Mouse (Mus musculus) midbrain, embryonic 11.5 days (tissue): ENCODE data around the gene Btbd11. TPM values are rescaled to one million over a fixed set of nuclear protein-coding genes. Genes with fewer than 3 reads are reported as not detected.

Source experiments
- ATAC-seq: fragments of 200-750 bp; cut with Nextera tagmentation; 2 replicates; pipeline ENCODE4 v1.8.0; 2017; ENCODE audit warnings: moderate TSS enrichment, moderate library complexity; ENCODE audit not compliant: low FRiP score
- DNase-seq: peaks from one replicate; pipeline ENCODE4 v3.0.0; 2015; ENCODE audit warnings: low spot score; ENCODE audit errors: missing footprints
- H3K27ac ChIP-seq: fragments of 300-500 bp; sonication (generic); 2 replicates; pipeline ENCODE4 v1.5.1; 2014; ENCODE audit warnings: low read depth, low read length
- H3K27me3 ChIP-seq: fragments of 300-500 bp; sonication (generic); 2 replicates; pipeline ENCODE4 v1.6.1; 2014; ENCODE audit warnings: mild to moderate bottlenecking, low read length, moderate library complexity, mixed read lengths; ENCODE audit not compliant: control insufficient read depth, insufficient read depth
- H3K36me3 ChIP-seq: fragments of 300-500 bp; sonication (generic); 2 replicates; pipeline ENCODE4 v1.6.1; 2014; ENCODE audit warnings: mild to moderate bottlenecking, low read length, moderate library complexity, mixed read lengths; ENCODE audit not compliant: control insufficient read depth, insufficient read depth
- H3K4me1 ChIP-seq: fragments of 300-500 bp; sonication (generic); 2 replicates; pipeline ENCODE4 v1.6.1; 2014; ENCODE audit warnings: low read length; ENCODE audit not compliant: control insufficient read depth, insufficient read depth
- H3K4me2 ChIP-seq: fragments of 300-500 bp; sonication (generic); 2 replicates; pipeline ENCODE4 v1.6.1; 2014; ENCODE audit warnings: mild to moderate bottlenecking, moderate library complexity
- H3K4me3 ChIP-seq: fragments of 300-500 bp; sonication (generic); 2 replicates; pipeline ENCODE4 v1.5.1; 2014; ENCODE audit warnings: low read depth, low read length
- H3K9ac ChIP-seq: fragments of 300-500 bp; sonication (generic); 2 replicates; pipeline ENCODE4 v1.6.1; 2014; ENCODE audit warnings: low read length
- H3K9me3 ChIP-seq: fragments of 300-500 bp; sonication (generic); 2 replicates; pipeline ENCODE4 v1.6.1; 2016; ENCODE audit warnings: low read length; ENCODE audit not compliant: control insufficient read depth
- WGBS: fragments of 180-500 bp; shearing (Covaris S2); extraction: QIAGEN DNeasy Blood & Tissue Kit; methylation state at CpG from one replicate; pipeline ENCODE4 v1.1.7; 2014; 5-methylcytosine and 5-hydroxymethylcytosine counted together
- polyA plus RNA-seq: library from polyadenylated mRNA; unstranded; fragments of >200 nt; fragmentation: Nextera tagmentation; extraction: Ambion mirVana; gene quantifications from 2 replicates; pipeline ENCODE4 v1.2.1, GENCODE M21; 2014

Gene Btbd11
- polyA plus RNA-seq, 1 experiment from 2014 or later = 8.2 TPM

- Histone ChIP-seq H3K36me3 (no peaks in the 10 kb centered on the region), H3K27ac (no peak overlapping the region), H3K4me2 (peak overlapping the region; percentile 58; the same call in 1 of the 2 replicates), H3K9ac (no peak overlapping the region), H3K27me3 (no peaks in the 10 kb centered on the region), H3K4me1 (no peaks in the 10 kb centered on the region), H3K9me3 (no peaks in the 10 kb centered on the region), H3K4me3 (peak overlapping the region; percentile 32; the same call in 1 of the 2 replicates)
- DNase-seq = no peak
- 59% methylated on average over 4 of the region's 4 CpGs for WGBS
- ATAC-seq = no peak
These were observed 238.6 kb downstream of the Btbd11 start for GRCm38 (mm10) chr10:85625170-85625686.

- Histone ChIP-seq H3K9ac (no peak overlapping the region), H3K27me3 (no peaks in the 10 kb centered on the region), H3K36me3 (no peaks in the 10 kb centered on the region), H3K27ac (no peak overlapping the region), H3K4me3 (no peak overlapping the region), H3K9me3 (no peaks in the 10 kb centered on the region), H3K4me2 (no peak overlapping the region), H3K4me1 (no peaks in the 10 kb centered on the region)
- ATAC-seq (no peak), DNase-seq (no peak)
- whole genome bisulfite sequencing = 88% methylated on average over 10 of the region's 10 CpGs
These were observed 245.4 kb downstream of the Btbd11 start for GRCm38 (mm10) chr10:85632030-85632429.

GRCm38 (mm10) chr10:85633577-85633976, 247.0 kb downstream of the Btbd11 start:
- Histone ChIP-seq H3K4me1 (no peaks in the 10 kb centered on the region), H3K4me3 (no peak overlapping the region), H3K27ac (no peak overlapping the region), H3K9ac (no peak overlapping the region), H3K27me3 (no peaks in the 10 kb centered on the region), H3K36me3 (no peaks in the 10 kb centered on the region), H3K9me3 (no peaks in the 10 kb centered on the region), H3K4me2 (no peak overlapping the region)
- WGBS = 93% methylated on average over 9 of the region's 10 CpGs
- DNase-seq (no peak), ATAC-seq (no peak)

- no peak for ATAC-seq
- Histone ChIP-seq H3K9me3 (no peaks in the 10 kb centered on the region), H3K4me1 (no peaks in the 10 kb centered on the region), H3K9ac (no peak overlapping the region), H3K36me3 (no peaks in the 10 kb centered on the region), H3K27me3 (no peaks in the 10 kb centered on the region), H3K4me3 (no peak overlapping the region), H3K4me2 (no peak overlapping the region), H3K27ac (no peak overlapping the region)
- 70% methylated on average over 7 of the region's 7 CpGs for WGBS
- DNase-seq = no peak
These were observed 251.0 kb downstream of the Btbd11 start for GRCm38 (mm10) chr10:85637580-85637979.

- Histone ChIP-seq H3K4me3 (no peak overlapping the region), H3K4me1 (no peaks in the 10 kb centered on the region), H3K9ac (no peak overlapping the region), H3K27me3 (no peaks in the 10 kb centered on the region), H3K9me3 (no peaks in the 10 kb centered on the region), H3K27ac (no peak overlapping the region), H3K36me3 (no peaks in the 10 kb centered on the region), H3K4me2 (no peak overlapping the region)
- ATAC-seq = no peak
- 76% methylated on average over 5 of the region's 5 CpGs for WGBS
- DNase-seq = no peak
These were observed 251.5 kb downstream of the Btbd11 start for GRCm38 (mm10) chr10:85638141-85638540.

GRCm38 (mm10) chr10:85639581-85639980, 253.0 kb downstream of the Btbd11 start:
- no peak overlapping the region for H3K4me2 ChIP-seq
- DNase-seq (no peak), ATAC-seq (no peak)
- WGBS = 95% methylated on average over 7 of the region's 7 CpGs
- H3K27ac ChIP-seq = no peak overlapping the region
- no peaks in the 10 kb centered on the region for H3K36me3 ChIP-seq
- no peak overlapping the region for H3K4me3 ChIP-seq
- H3K9ac ChIP-seq = no peak overlapping the region
- H3K9me3 ChIP-seq = no peaks in the 10 kb centered on the region
- no peaks in the 10 kb centered on the region for H3K4me1 ChIP-seq
- H3K27me3 ChIP-seq = no peaks in the 10 kb centered on the region

- Histone ChIP-seq H3K4me3 (no peak overlapping the region), H3K27ac (no peak overlapping the region), H3K4me1 (no peaks in the 10 kb centered on the region), H3K9me3 (no peaks in the 10 kb centered on the region), H3K9ac (no peak overlapping the region), H3K27me3 (no peaks in the 10 kb centered on the region), H3K36me3 (no peaks in the 10 kb centered on the region), H3K4me2 (no peak overlapping the region)
- ATAC-seq (no peak), DNase-seq (peak; percentile 66)
- 74% methylated on average over 8 of the region's 8 CpGs for whole genome bisulfite sequencing
These were observed 253.8 kb downstream of the Btbd11 start for GRCm38 (mm10) chr10:85640408-85640807.

GRCm38 (mm10) chr10:85645346-85645745, 258.7 kb downstream of the Btbd11 start:
- H3K36me3 ChIP-seq = no peaks in the 10 kb centered on the region
- H3K27me3 ChIP-seq = no peaks in the 10 kb centered on the region
- no peak for ATAC-seq
- 75% methylated on average over 6 of the region's 6 CpGs for WGBS
- no peak overlapping the region for H3K4me3 ChIP-seq
- H3K4me1 ChIP-seq = no peaks in the 10 kb centered on the region
- H3K27ac ChIP-seq = no peak overlapping the region
- no peaks in the 10 kb centered on the region for H3K9me3 ChIP-seq
- DNase-seq = no peak
- H3K9ac ChIP-seq = no peak overlapping the region
- no peak overlapping the region for H3K4me2 ChIP-seq

GRCm38 (mm10) chr10:85651706-85652105, 265.1 kb downstream of the Btbd11 start:
- no peaks in the 10 kb centered on the region for H3K36me3 ChIP-seq
- H3K27me3 ChIP-seq = no peaks in the 10 kb centered on the region
- H3K4me1 ChIP-seq = no peaks in the 10 kb centered on the region
- H3K4me3 ChIP-seq = no peak overlapping the region
- H3K4me2 ChIP-seq = no peak overlapping the region
- 27% methylated on average over 7 of the region's 7 CpGs for WGBS
- DNase-seq (peak; percentile 93), ATAC-seq (peak; percentile 77)
- H3K27ac ChIP-seq = no peak overlapping the region
- no peaks in the 10 kb centered on the region for H3K9me3 ChIP-seq
- H3K9ac ChIP-seq = no peak overlapping the region
